Mouse (Mus musculus) hindbrain, embryonic 15.5 days (tissue): ENCODE results near the gene Syap1. TPM values are rescaled to one million over a fixed set of nuclear protein-coding genes. Genes with fewer than 3 reads are reported as not detected.

ENCODE experiments used
- ATAC-seq: fragments of 200-750 bp; cut with Nextera tagmentation; 2 replicates; pipeline ENCODE4 v1.8.0; 2017; ENCODE audit warnings: low read depth, moderate number of reproducible peaks, moderate TSS enrichment; ENCODE audit not compliant: low FRiP score
- H3K27ac ChIP-seq: fragments of 300-500 bp; sonication (generic); replicated peaks from 2 replicates; pipeline ENCODE4 v1.5.1; 2015; ENCODE audit warnings: mild to moderate bottlenecking, inconsistent platforms
- H3K27me3 ChIP-seq: fragments of 300-500 bp; sonication (generic); 2 replicates; pipeline ENCODE4 v1.6.1; 2015; ENCODE audit warnings: control low read depth, inconsistent platforms
- H3K36me3 ChIP-seq: fragments of 300-500 bp; sonication (generic); 2 replicates; pipeline ENCODE4 v1.6.1; 2015; ENCODE audit warnings: control low read depth, inconsistent platforms
- H3K4me1 ChIP-seq: fragments of 300-500 bp; sonication (generic); replicated peaks from 2 replicates; pipeline ENCODE4 v1.6.1; 2015; ENCODE audit warnings: control low read depth, inconsistent platforms
- H3K4me2 ChIP-seq: fragments of 300-500 bp; sonication (generic); 2 replicates; pipeline ENCODE4 v1.6.1; 2015; ENCODE audit warnings: moderate library complexity, mild to moderate bottlenecking, inconsistent platforms
- H3K4me3 ChIP-seq: fragments of 300-500 bp; sonication (generic); 2 replicates; pipeline ENCODE4 v1.5.1; 2015; ENCODE audit warnings: mild to moderate bottlenecking, inconsistent platforms
- H3K9ac ChIP-seq: fragments of 300-500 bp; sonication (generic); 2 replicates; pipeline ENCODE4 v1.6.1; 2015; ENCODE audit warnings: inconsistent platforms
- H3K9me3 ChIP-seq: fragments of 300-500 bp; sonication (generic); 2 replicates; pipeline ENCODE4 v1.6.1; 2016; ENCODE audit warnings: control low read depth, inconsistent platforms
- WGBS: fragments of 180-500 bp; shearing (Covaris S2); methylation state at CpG from one replicate; pipeline ENCODE4 v1.1.7; 2015; 5-methylcytosine and 5-hydroxymethylcytosine counted together
- microRNA counts: library from miRNA; unstranded; fragments of <30 nt; microRNA quantifications from one replicate; lab custom pipeline; 2016
- microRNA-seq: library from miRNA; unstranded; fragments of <30 nt; microRNA quantifications from one replicate; pipeline ENCODE4, GENCODE M21; 2016
- polyA plus RNA-seq: library from polyadenylated mRNA; unstranded; fragments of >200 nt; fragmentation: Nextera tagmentation; extraction: Ambion mirVana; gene quantifications from 2 replicates; pipeline ENCODE4 v1.2.1, GENCODE M21; 2015

Syap1 gene
- polyA plus RNA-seq, 1 experiment from 2014 or later = 34.0 TPM

DNA sequence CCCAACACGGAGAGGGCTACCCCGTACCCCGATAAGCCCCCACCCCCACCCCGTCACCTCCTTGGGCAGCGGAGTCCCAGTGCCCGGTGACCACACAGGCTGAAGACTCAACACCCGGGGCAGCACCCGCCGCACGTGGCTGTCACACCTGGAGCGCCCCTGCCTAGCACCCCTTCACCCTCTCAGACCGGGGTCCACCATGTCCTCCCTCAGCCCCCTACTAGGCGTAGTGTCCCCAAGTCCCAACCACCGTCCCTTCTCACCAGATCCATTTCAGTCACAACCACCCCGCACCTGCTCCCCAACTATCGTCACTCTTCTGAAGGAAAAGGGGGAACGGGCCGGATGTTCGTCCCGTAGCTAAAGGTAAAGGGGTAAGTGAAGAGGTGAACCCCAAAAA is 59.5 kb downstream of the Syap1 start:
- peak; percentile 48 for ATAC-seq

DNA sequence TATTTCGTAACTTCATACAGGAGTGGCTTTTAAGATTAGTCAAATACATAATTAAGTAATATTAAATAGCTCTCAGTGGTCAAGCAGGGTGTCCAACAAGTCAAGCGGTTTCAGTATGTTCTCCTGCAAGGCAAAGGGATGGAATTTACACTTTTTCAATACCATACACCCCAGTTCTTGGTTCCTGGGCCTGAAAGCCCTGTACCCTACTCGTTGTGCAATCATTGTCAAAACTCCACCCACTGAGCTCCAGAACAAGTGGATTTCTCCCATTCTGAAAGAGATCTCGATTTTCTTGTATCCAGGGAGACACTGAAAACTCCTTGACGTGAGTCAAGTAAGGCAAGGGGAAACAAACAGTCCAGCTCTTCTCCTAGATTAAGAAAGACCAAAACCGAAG is 60.2 kb downstream of the Syap1 start:
- H3K27ac ChIP-seq = no peak overlapping the region
- no peak for ATAC-seq
- no peaks in the 10 kb centered on the region for H3K27me3 ChIP-seq
- peaks cover 4% of the 10 kb centered on the region; the same call in 1 of the 2 replicates for H3K4me1 ChIP-seq
- 44% methylated on average over 6 of the region's 6 CpGs for WGBS
- no peaks in the 10 kb centered on the region for H3K36me3 ChIP-seq
- no peak overlapping the region for H3K9ac ChIP-seq
- peak overlapping the region; percentile 63 for H3K4me3 ChIP-seq
- H3K9me3 ChIP-seq = no peaks in the 10 kb centered on the region
- H3K4me2 ChIP-seq = peak overlapping the region; percentile 74

More for the DNA sequence above, 59.5 kb downstream of the Syap1 start:
- Histone ChIP-seq H3K27me3 (no peaks in the 10 kb centered on the region), H3K4me1 (peaks cover 4% of the 10 kb centered on the region; the same call in 1 of the 2 replicates), H3K36me3 (no peaks in the 10 kb centered on the region), H3K9me3 (no peaks in the 10 kb centered on the region), H3K4me2 (peak overlapping the region; percentile 74), H3K9ac (peak overlapping the region; percentile 58), H3K27ac (peak overlapping the region; percentile 65), H3K4me3 (peak overlapping the region; percentile 63)
- WGBS = 29% methylated on average over 11 of the region's 20 CpGs

MicroRNAs encoded within 50 kb of the gene (microRNA counts, 519-probe panel; counts per million panel counts)
- microRNA mmu-miR-3473 (lab: Ali Mortazavi, UCI) = 2,614 counts per million, percentile 45 among the panel's probes with 10 or more counts

Small RNA genes within 50 kb of the gene (microRNA-seq; reads per million reads assigned to microRNA genes)
- gene Mir3473a = not detected

Other genes starting within 250 kb of the Syap1 start
- 3.2 and 3.4 TPM in 2 replicates for gene Reps2, start 244.8 kb downstream of the Syap1 start, polyA plus RNA-seq
- gene Rbbp7, start 128.0 kb downstream of the Syap1 start, polyA plus RNA-seq = 229 and 233 TPM in 2 replicates
- gene Txlng, start 59.0 kb downstream of the Syap1 start, polyA plus RNA-seq = 11.3 and 13.1 TPM in 2 replicates
- 90.2 and 94.8 TPM in 2 replicates for gene Ctps2, start 12.8 kb upstream of the Syap1 start, polyA plus RNA-seq
- gene S100g, start 76.2 kb upstream of the Syap1 start, polyA plus RNA-seq = 1.1 and 1.4 TPM in 2 replicates